Mouse (Mus musculus): ENCODE data around the gene Wdr17. TPM values are rescaled to one million over a fixed set of nuclear protein-coding genes. Genes with fewer than 3 reads are reported as not detected.

The Wdr17 gene
- total RNA-seq (2021), result 10 to 100 TPM; 34.4 to 41.8 TPM
- long read RNA-seq, experiment 1, full-length matches to known transcripts, result 4 of 21 reads
- long read RNA-seq, experiment 1, partial matches to known transcripts, result 0 of 21 reads
- long read RNA-seq, experiment 1, other reads (novel, unspliced or antisense), result 17 of 21 reads
- long read RNA-seq, experiment 2, full-length matches to known transcripts, result 2 of 18 reads
- long read RNA-seq, experiment 2, partial matches to known transcripts, result 0 of 18 reads
- long read RNA-seq, experiment 2, other reads (novel, unspliced or antisense), result 16 of 18 reads

- peak; percentile 60 to 83 for DNase-seq (ENCODE audit: low spot score in 2 of 2)
- intact Hi-C loops (cut with DNase I), result loop anchor here (2.0 kb wide), 2 partner anchors 68 to 148 kb away; partner anchors contain the start of gene Gpm6a
Observed at GRCm38 (mm10) chr8:54886987-54887785, at the start of gene Wdr17. Gene Wdr17, minus strand, starts transcription at chr8:54887184.

GRCm38 (mm10) chr8:54932306-54932705 lies 45.3 kb upstream of the Wdr17 start:
- no peak for DNase-seq (ENCODE audit: low spot score in 2 of 2)
- intact Hi-C loops (cut with DNase I), result no loop called here

- intact Hi-C loops (cut with DNase I), result no loop called here
- DNase-seq (ENCODE audit: low spot score in 2 of 2), result no peak
Observed at GRCm38 (mm10) chr8:54924936-54925335, 38.0 kb upstream of the Wdr17 start.

GRCm38 (mm10) chr8:54922160-54922855 lies 35.3 kb upstream of the Wdr17 start:
- intact Hi-C loops (cut with DNase I), result no loop called here
- peak; percentile 13 to 18 for DNase-seq (ENCODE audit: low spot score in 2 of 2)

GRCm38 (mm10) chr8:54917710-54918109 lies 30.7 kb upstream of the Wdr17 start:
- DNase-seq (ENCODE audit: low spot score in 2 of 2), result no peak
- intact Hi-C loops (cut with DNase I), result no loop called here

- DNase-seq (ENCODE audit: low spot score in 2 of 2), result no peak
- intact Hi-C loops (cut with DNase I), result no loop called here
Observed at GRCm38 (mm10) chr8:54912891-54913290, 25.9 kb upstream of the Wdr17 start.

- DNase-seq (ENCODE audit: low spot score in 2 of 2), result no peak
- intact Hi-C loops (cut with DNase I), result no loop called here
Observed at GRCm38 (mm10) chr8:54899444-54899843, 12.5 kb upstream of the Wdr17 start.

- no peak for DNase-seq (ENCODE audit: low spot score in 2 of 2)
- intact Hi-C loops (cut with DNase I), result no loop called here
Observed at GRCm38 (mm10) chr8:54894637-54895322, 7.8 kb upstream of the Wdr17 start.

GRCm38 (mm10) chr8:54894180-54894579 lies 7.2 kb upstream of the Wdr17 start:
- intact Hi-C loops (cut with DNase I), result no loop called here
- no peak for DNase-seq (ENCODE audit: low spot score in 2 of 2)

GRCm38 (mm10) chr8:54886560-54886959 lies 424 bp downstream of the Wdr17 start:
- intact Hi-C loops (cut with DNase I), result loop anchor here (2.0 kb wide), 2 partner anchors 68 to 148 kb away; partner anchors contain the start of gene Gpm6a
- DNase-seq (ENCODE audit: low spot score in 2 of 2), result peak in 1 of 2 experiments; percentile 31

- DNase-seq (ENCODE audit: low spot score in 2 of 2), result peak in 1 of 2 experiments; percentile 38
- intact Hi-C loops (cut with DNase I), result no loop called here
Observed at GRCm38 (mm10) chr8:54876458-54876857, 10.5 kb downstream of the Wdr17 start.

- DNase-seq (ENCODE audit: low spot score in 2 of 2), result peak in 1 of 2 experiments; percentile 35
- intact Hi-C loops (cut with DNase I), result loop anchor here (5.0 kb wide), 1 partner anchor 93 kb away; no protein-coding TSS in a partner anchor
Observed at GRCm38 (mm10) chr8:54864761-54865064, 22.3 kb downstream of the Wdr17 start.

- intact Hi-C loops (cut with DNase I), result loop anchor here (5.0 kb wide), 1 partner anchor 93 kb away; no protein-coding TSS in a partner anchor
- peak; percentile 69 to 84 for DNase-seq (ENCODE audit: low spot score in 2 of 2)
Observed at GRCm38 (mm10) chr8:54864038-54864760, 22.8 kb downstream of the Wdr17 start.

GRCm38 (mm10) chr8:54836029-54836959 lies 50.7 kb downstream of the Wdr17 start:
- intact Hi-C loops (cut with DNase I), result loop anchor here (10.0 kb wide), 1 partner anchor 101 kb away; no protein-coding TSS in a partner anchor

GRCm38 (mm10) chr8:54829794-54830426 lies 57.1 kb downstream of the Wdr17 start:
- intact Hi-C loops (cut with DNase I), result loop anchor here (10.0 kb wide), 1 partner anchor 95 kb away; no protein-coding TSS in a partner anchor
- DNase-seq (ENCODE audit: low spot score in 2 of 2), result peak; percentile 42 to 72

More at GRCm38 (mm10) chr8:54836029-54836959, 50.7 kb downstream of the Wdr17 start:
- no peak for DNase-seq (ENCODE audit: low spot score in 2 of 2)

- intact Hi-C loops (cut with DNase I), result no loop called here
- DNase-seq (ENCODE audit: low spot score in 2 of 2), result no peak
Observed at GRCm38 (mm10) chr8:54827974-54828373, 59.0 kb downstream of the Wdr17 start.

- intact Hi-C loops (cut with DNase I), result no loop called here
Observed at GRCm38 (mm10) chr8:54822956-54823355, 64.0 kb downstream of the Wdr17 start.

More at GRCm38 (mm10) chr8:54822956-54823355, 64.0 kb downstream of the Wdr17 start:
- no peak for DNase-seq (ENCODE audit: low spot score in 2 of 2)
